Mouse (Mus musculus): ENCODE measurements at regions not wholly inside any gene's neighbourhood (a gene's known extent, or its start where the extent isn't known, plus 50 kb on each side); places are given as distances from the start of the nearest gene placed in this dataset.

GRCm38 (mm10) chr12:70742836-70743235, 82.5 kb upstream of the Frmd6 start:
- no peak for ATAC-seq (ENCODE audit: insufficient number of reproducible peaks, low FRiP score, low TSS enrichment)

- ATAC-seq (ENCODE audit: insufficient number of reproducible peaks, low FRiP score, low TSS enrichment) = no peak
Measured at GRCm38 (mm10) chr12:70745681-70746080, 79.6 kb upstream of the Frmd6 start.

- no peak for ATAC-seq (ENCODE audit: insufficient number of reproducible peaks, low FRiP score, low TSS enrichment)
Measured at GRCm38 (mm10) chr12:70749651-70750050, 75.7 kb upstream of the Frmd6 start.

GRCm38 (mm10) chr12:70750651-70751578, 74.4 kb upstream of the Frmd6 start:
- ATAC-seq (ENCODE audit: insufficient number of reproducible peaks, low FRiP score, low TSS enrichment) = no peak

- ATAC-seq (ENCODE audit: insufficient number of reproducible peaks, low FRiP score, low TSS enrichment) = no peak
Measured at GRCm38 (mm10) chr12:70752266-70752910, 72.9 kb upstream of the Frmd6 start.

- ATAC-seq (ENCODE audit: insufficient number of reproducible peaks, low FRiP score, low TSS enrichment) = no peak
Measured at GRCm38 (mm10) chr12:70752911-70753290, 72.4 kb upstream of the Frmd6 start.

GRCm38 (mm10) chr12:70753458-70753857, 71.9 kb upstream of the Frmd6 start:
- no peak for ATAC-seq (ENCODE audit: insufficient number of reproducible peaks, low FRiP score, low TSS enrichment)

GRCm38 (mm10) chr12:70758080-70758479, 67.2 kb upstream of the Frmd6 start:
- no peak for ATAC-seq (ENCODE audit: insufficient number of reproducible peaks, low FRiP score, low TSS enrichment)

- no peak for ATAC-seq (ENCODE audit: insufficient number of reproducible peaks, low FRiP score, low TSS enrichment)
Measured at GRCm38 (mm10) chr12:70763542-70763941, 61.8 kb upstream of the Frmd6 start.

- ATAC-seq (ENCODE audit: insufficient number of reproducible peaks, low FRiP score, low TSS enrichment) = no peak
Measured at GRCm38 (mm10) chr12:70766319-70766718, 59.0 kb upstream of the Frmd6 start.

GRCm38 (mm10) chr12:70767959-70768358, 57.4 kb upstream of the Frmd6 start:
- no peak for ATAC-seq (ENCODE audit: insufficient number of reproducible peaks, low FRiP score, low TSS enrichment)

GRCm38 (mm10) chr12:70768745-70769144, 56.6 kb upstream of the Frmd6 start:
- no peak for ATAC-seq (ENCODE audit: insufficient number of reproducible peaks, low FRiP score, low TSS enrichment)

GRCm38 (mm10) chr12:70769538-70770176, 55.7 kb upstream of the Frmd6 start:
- ATAC-seq (ENCODE audit: insufficient number of reproducible peaks, low FRiP score, low TSS enrichment) = no peak

- ATAC-seq (ENCODE audit: insufficient number of reproducible peaks, low FRiP score, low TSS enrichment) = no peak
Measured at GRCm38 (mm10) chr12:70774006-70774405, 51.3 kb upstream of the Frmd6 start.

- no peak for ATAC-seq (ENCODE audit: insufficient number of reproducible peaks, low FRiP score, low TSS enrichment)
Measured at GRCm38 (mm10) chr12:70774816-70775591, 50.3 kb upstream of the Frmd6 start.
